Mouse (Mus musculus) G1E-ER4 (cell line): Measurements from ENCODE around the gene Fbn1. TPM values are rescaled to one million over a fixed set of nuclear protein-coding genes. Genes with fewer than 3 reads are reported as not detected.

Experiments
- GATA1 ChIP-seq: IDR thresholded peaks from one replicate; pipeline ENCODE4 v1.8.0; 2012; ENCODE audit warnings: low read length, inconsistent platforms
- polyA plus RNA-seq: library from polyadenylated mRNA; stranded (reverse); fragments of >175 nt; gene quantifications from 2 replicates; pipeline ENCODE4 v1.2.3, GENCODE M21; 2012

Fbn1 gene
- polyA plus RNA-seq, 1 experiment = not detected

DNA sequence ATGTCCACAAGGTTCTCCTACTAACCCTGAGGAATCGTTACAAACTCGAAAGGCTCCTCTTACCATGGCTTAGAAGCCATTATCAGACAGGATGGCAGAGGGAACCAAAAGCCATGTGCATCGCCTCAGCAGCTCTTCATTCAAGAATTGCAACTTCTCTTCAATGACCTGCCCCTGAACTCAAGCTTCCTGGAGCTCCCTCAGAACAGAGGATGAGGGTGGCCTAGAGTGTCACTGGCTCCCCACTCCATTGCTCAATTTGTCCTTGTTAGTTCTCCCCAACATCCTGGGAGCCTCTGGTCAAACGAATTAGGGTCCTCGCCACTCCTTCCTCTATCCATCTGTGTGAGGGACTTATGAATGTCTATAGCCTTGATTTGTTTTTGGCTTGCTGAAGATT lies 231.1 kb downstream of the Fbn1 start:
- TF ChIP-seq GATA1 = no peak

DNA sequence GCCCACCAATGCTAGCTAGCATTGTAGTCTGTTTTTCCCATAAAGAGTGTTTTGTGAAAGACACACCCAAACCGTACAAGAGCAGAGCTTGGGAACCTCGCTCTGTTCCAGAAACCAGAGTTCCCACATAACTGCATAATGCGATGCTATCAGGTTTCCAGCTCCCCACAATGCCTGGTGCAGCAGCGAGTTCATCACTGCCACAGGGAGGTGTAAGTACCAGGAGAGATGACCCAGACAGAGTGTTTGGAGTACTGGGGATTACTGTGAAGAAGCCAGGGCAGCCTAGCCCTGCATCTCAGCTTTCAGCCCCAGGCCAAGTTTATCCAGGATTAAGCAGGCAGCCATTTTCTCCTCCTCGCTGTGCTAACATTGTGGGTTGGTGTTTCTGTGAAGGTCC lies 232.2 kb downstream of the Fbn1 start:
- no peak for TF ChIP-seq GATA1

DNA sequence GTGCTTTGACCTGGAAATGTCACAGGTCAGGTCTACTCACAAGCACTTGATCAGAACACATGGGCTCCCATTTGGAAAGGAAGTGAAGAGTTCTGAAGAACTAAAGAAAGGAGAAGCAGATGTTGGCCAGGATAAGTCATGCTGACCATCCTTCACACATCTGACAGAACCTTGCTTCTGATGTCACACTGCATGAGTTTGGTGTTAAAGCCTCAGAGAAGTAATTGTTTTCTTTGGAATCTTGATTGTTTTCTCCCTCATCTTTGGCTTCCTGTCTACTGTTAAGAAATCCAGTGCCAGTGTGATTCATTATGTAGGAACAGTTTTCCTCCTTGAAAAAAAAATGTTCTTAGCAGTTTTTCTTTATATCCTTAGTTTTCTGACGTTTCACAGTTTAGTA lies 238.9 kb downstream of the Fbn1 start:
- TF ChIP-seq GATA1 = no peak

DNA sequence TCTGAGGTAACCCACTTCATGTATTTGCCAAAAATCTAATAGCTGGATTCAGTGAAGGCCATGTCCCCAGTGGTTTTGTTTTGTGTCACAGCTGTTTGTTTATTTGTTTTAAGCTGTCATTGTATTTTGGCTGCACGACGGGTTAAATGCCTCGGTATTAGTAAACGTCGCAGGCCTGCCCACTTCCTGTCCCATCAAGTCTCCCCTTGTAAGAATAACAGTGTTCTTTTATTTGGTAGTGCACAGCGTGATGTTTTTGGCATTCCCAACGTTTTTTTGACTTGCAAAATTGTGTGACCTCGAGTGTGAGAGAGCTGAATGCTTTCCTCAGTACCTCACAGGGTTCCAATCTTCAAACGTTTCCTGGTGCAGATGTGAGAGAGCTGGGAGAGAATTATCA lies 244.0 kb downstream of the Fbn1 start:
- TF ChIP-seq GATA1 = no peak

DNA sequence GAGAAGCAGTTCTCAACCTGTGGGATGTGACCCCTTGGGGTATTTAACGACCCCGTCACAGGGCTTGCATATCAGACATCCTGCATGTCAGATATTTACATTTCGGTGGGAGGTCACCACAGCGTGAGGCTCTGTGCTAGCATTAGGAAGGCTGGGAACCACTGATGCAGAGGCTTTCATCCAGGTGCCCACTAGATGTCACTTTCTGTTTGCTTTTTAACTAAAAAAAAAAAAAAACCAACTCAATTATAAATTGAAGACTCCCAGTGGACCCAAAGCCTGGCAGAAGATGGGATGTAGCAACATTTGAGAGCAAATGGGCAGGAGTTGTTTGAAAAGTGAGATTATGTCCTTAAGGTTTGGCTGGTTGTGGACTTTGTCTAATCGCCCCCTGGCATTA lies 244.7 kb downstream of the Fbn1 start:
- no peak for TF ChIP-seq GATA1

DNA sequence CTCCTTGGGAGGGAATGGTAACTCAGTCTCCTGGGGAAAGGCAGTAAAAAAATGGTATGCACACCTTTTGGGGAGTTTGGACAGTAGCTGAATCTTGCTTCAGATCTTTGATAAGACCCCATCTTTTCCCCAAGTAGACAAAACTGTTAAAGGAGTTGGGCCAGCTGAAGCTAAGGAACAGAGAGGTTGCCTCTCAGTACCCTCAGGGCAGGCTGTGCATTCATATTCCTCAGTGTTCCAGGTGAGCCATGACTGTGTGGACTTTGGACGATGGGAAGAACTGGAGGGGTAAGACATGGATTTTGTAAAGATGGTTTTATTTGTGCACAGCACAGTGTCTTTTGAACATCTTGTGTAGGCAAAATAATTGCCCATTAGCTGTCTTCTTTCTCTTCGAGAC lies 247.5 kb downstream of the Fbn1 start:
- TF ChIP-seq GATA1 = no peak

DNA sequence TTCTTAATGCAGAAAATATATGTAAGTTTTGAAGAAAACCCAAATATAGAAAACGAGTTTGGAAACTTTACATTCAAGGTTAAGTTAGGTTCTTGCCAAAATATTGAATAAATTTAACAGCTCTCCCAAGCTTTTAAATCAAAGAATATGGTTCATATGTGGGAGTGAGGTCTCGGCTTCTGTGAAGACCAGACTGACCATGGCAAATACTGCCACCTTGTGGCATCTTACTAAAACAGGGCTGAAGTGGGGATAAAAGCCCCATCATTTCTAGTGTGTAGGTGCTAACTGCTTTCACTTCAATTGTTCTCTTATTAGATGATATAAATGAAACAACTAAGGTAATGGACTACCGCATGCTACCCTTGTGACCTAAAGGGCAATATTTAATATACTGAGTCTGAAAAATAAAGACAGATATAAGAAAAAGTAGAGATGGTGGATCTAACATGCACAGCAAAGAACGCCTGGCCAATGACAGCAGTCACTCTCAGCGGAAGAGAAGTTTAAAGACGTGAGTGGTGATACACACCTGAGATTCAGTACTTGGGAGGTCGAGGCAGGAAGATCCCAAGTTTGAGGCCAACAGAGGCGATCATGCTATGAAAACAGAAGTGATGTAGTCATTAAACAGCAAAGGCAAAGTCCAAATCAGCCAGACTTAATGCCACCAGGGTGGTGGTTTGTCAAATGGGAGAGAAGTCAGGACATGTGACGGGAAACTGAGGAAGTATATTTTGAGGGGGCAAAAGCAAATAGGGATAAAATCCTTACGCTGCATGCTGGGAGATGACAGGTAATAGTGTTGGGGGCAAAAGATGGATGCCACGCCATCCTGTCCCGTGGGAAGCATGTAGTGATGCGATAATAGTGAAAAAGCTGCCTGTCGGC lies 248.3 kb downstream of the Fbn1 start:
- no peak for TF ChIP-seq GATA1

DNA sequence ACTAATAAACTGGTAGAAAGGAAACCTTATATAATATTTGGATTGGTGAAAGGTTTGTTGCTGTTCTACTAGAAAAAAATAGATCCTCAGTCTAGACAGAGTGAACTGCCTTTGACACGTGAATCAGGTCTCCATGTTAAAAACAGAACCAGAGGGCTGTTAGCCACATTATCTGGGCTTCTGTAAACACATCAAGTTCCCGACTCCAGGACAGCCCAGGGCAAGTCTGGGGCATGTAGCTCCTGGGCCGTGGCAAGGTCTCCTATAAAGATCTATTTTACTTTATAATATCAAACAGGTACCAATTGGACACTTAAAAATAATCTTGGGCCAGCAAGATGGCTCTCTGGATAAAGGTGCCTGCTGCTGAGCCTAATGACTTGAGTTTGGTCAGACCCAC lies 251.9 kb downstream of the Fbn1 start:
- TF ChIP-seq GATA1 = no peak

DNA sequence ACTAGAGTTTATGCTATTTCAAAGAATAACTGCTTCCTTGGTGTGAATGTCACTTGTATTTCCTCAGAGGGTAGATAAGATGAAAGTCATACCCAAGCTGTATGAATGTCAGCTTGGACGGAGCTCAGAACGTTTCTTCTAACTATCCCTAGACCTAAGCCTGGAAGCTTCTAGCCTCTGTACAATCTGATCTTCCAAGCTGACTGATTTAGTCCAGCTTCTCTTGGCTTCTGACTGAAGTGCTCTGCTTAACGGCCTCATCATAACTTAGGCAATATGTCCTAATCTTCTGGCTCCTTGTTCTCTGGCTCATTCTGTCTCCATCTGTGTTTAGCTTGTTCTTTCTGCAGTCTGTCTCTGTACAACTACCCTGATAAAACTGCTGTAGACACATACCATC lies 253.2 kb downstream of the Fbn1 start:
- TF ChIP-seq GATA1 = no peak

DNA sequence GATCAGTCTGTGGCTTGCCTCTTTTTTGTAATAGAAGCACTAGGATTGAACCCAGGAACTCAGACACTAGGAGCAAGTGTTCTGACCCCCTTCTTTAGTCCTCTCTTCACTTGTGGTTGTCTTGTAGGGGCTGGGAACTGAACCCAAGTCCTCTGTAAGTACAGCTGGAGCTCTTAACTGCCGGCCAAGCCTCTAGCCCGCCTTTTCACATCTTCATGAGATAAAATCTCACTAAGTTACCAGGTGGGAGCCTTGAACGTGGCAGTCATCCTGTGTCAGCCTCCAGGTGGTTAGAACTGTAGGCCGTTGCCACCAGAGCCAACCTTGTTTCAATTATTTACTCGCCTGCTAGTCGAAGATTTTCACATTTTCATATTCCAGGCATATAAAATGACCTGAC lies 254.1 kb downstream of the Fbn1 start:
- no peak for TF ChIP-seq GATA1

DNA sequence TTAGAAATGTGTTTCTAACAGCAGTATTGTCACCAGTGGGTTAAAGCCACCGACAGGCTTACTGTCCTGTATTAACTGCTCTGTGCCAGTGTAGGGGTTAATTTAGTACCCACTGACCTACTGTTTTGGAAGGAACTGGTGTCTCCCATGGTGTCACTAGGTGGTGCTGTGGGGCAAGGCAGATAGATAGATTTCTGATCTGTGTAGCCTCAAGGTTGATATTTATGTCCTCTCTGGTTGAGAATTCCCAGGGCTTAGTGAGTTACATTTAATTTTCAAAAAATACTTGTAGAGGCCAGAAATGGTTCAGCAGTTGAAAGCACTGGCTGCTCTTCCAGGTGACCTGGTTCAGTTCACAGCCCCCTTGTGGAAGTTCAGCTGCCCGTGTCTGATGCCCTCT lies 255.5 kb downstream of the Fbn1 start:
- no peak for TF ChIP-seq GATA1

DNA sequence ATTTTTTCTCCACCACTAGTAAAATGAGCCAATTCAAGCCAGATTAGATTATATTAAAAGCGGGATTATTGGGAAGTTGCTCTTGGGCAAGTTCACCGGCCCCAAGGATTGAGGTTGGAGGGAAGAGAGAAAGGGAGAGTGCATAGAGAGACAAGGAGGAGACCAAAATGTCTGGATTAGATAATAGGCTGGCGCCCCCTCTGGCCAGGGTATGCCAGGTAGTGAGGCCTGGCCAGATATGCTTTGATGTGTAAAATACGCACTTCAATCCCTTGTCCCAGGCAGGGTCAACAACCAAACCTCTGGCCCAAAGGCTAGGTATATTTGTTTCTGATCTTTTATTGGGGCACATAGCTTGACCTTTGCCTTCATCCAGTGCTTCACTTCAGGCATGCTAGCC lies 256.0 kb downstream of the Fbn1 start:
- TF ChIP-seq GATA1 = no peak

Other genes with a start within 250 kb of the Fbn1 start
- not detected in 2 replicates for gene Gm9913, start 2.9 kb downstream of the Fbn1 start, polyA plus RNA-seq
- gene Cep152, start 117.1 kb upstream of the Fbn1 start, polyA plus RNA-seq = 2.3 and 2.6 TPM in 2 replicates
- gene Eid1, start 165.1 kb upstream of the Fbn1 start, polyA plus RNA-seq = not detected in 2 replicates
- 0.02 and 0.08 TPM in 2 replicates for gene Shc4, start 216.2 kb upstream of the Fbn1 start, polyA plus RNA-seq